Mouse (Mus musculus) C2C12 (cell line): Measurements from ENCODE around the gene Tmbim1.

Source experiments
- CTCF ChIP-seq: IDR thresholded peaks from one replicate; pipeline ENCODE4 v1.5.1; 2011; ENCODE audit not compliant: control insufficient read depth, insufficient read depth, insufficient read length
- FOSL1 ChIP-seq: IDR thresholded peaks from one replicate; pipeline ENCODE4 v1.8.0; 2011; ENCODE audit warnings: mild to moderate bottlenecking, low read length; ENCODE audit not compliant: poor library complexity, insufficient read depth, severe bottlenecking
- MAX ChIP-seq: IDR thresholded peaks from one replicate; pipeline ENCODE4 v1.6.1; 2011; ENCODE audit warnings: mild to moderate bottlenecking, control low read depth
- MYOD1 ChIP-seq: IDR thresholded peaks from one replicate; pipeline ENCODE4 v1.6.1; 2011; ENCODE audit warnings: low read depth; ENCODE audit not compliant: control insufficient read depth, insufficient read length
- USF1 ChIP-seq: IDR thresholded peaks from one replicate; pipeline ENCODE4 v1.6.1; 2011; ENCODE audit warnings: low read depth, mild to moderate bottlenecking, control low read depth, moderate library complexity

GRCm38 (mm10) chr1:74278538-74278937, 26.9 kb downstream of the Tmbim1 start, which contains the start of gene Gpbar1:
- TF ChIP-seq CTCF (no peak), USF1 (no peak), MYOD1 (no peak), FOSL1 (no peak), MAX (no peak)
